Comparison of ENCODE assay signal across 10 mouse cellular contexts in the genomic region with DNA sequence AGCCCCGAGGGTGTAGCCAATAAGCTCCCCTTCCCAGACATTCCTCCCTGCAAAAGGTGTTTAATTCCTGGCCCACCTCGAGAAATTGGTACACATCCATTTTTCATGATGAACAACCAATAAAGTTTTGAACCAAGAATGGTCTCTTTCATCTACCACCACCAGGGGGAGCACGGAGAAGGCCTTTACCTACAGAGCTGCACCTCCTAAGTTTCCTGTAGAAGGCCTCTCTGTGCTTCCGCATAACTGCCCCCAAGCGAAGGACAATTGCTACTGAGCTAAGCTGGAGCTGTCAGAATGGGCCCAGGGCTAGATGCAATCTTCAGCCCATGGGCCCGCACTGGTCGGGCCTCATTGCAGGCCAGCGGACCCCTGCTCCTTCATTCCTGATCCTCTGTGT. TPM values are rescaled to one million over a fixed set of nuclear protein-coding genes. Genes with fewer than 3 reads are reported as not detected.
DNase-seq lines count a peak whose midpoint lies in the region; ATAC-seq and TF ChIP-seq lines count a peak whose summit lies in the region.
"Had no signal": no experiment of that assay in that cellular context is flagged by ENCODE, and none has a peak within 500 bp of the region (broad histone marks: within the 10 kb centered on the region; RNA-seq: fewer than 3 reads in every experiment).

No protein-coding gene starts in this region.

- no peak for TF ChIP-seq EP300 in CH12.LX (IDR thresholded peaks at IDR 0.05; ENCODE audit: low read length)

- in situ Hi-C loops in CH12.LX (cut with MboI; ENCODE audit: low pct_ligation_motif_present, low pct_unique_long_range_greater_than_20kb, low sequenced_read_pairs): loop anchor here (5.0 to 10.0 kb wide), 2 partner anchors 37 to 74 kb away; no protein-coding TSS in a partner anchor

- no peak overlapping the region for H3K4me3 ChIP-seq in hindbrain, embryonic 11.5 days (ENCODE audit: low read depth, low read length)
- H3K4me3 ChIP-seq in hindbrain, embryonic 13.5 days: no peak overlapping the region
- H3K4me3 ChIP-seq in CH12.LX (replicated peaks in 1 of 3; ENCODE audit: low read depth in 2 of 3, low read length in 2 of 3, poor library complexity in 1 of 3): no peak overlapping the region
- no peak overlapping the region for H3K4me3 ChIP-seq in small intestine, adult 2 months (ENCODE audit: low read depth, low read length)
- H3K4me3 ChIP-seq: embryonic facial prominence, embryonic 13.5 days; liver, embryonic 13.5 days had no signal

- ATAC-seq in hindbrain, embryonic 11.5 days (ENCODE audit: low FRiP score): no peak
- no peak for ATAC-seq in hindbrain, embryonic 13.5 days (ENCODE audit: low FRiP score)

- H3K4me1 ChIP-seq in hindbrain, embryonic 11.5 days (replicated peaks; ENCODE audit: control insufficient read depth, insufficient read depth, low read length): no peaks in the 10 kb centered on the region
- H3K4me1 ChIP-seq in hindbrain, embryonic 13.5 days (replicated peaks): no peaks in the 10 kb centered on the region
- peaks cover 0 to 12% of the 10 kb centered on the region in 2 experiments; a peak in 2 of 4 replicates for H3K4me1 ChIP-seq in CH12.LX (ENCODE audit: control insufficient read depth in 1 of 2, insufficient read depth in 2 of 2)
- no peaks in the 10 kb centered on the region for H3K4me1 ChIP-seq in small intestine, adult 2 months (ENCODE audit: control insufficient read depth, insufficient read depth, insufficient read length, low read length)
- H3K4me1 ChIP-seq: embryonic facial prominence, embryonic 13.5 days; liver, embryonic 13.5 days had no signal

- no peak overlapping the region for H3K9ac ChIP-seq in hindbrain, embryonic 11.5 days (ENCODE audit: low read depth, low read length)
- H3K9ac ChIP-seq in hindbrain, embryonic 13.5 days: no peak overlapping the region
- H3K9ac ChIP-seq in CH12.LX (ENCODE audit: insufficient read depth, low read depth): no peak overlapping the region
- H3K9ac ChIP-seq: embryonic facial prominence, embryonic 13.5 days; liver, embryonic 13.5 days had no signal

- no peaks in the 10 kb centered on the region for H3K79me2 ChIP-seq in CH12.LX (replicated peaks; ENCODE audit: control insufficient read depth, extremely low read depth, insufficient read depth, poor library complexity, severe bottlenecking)

- no peak for TF ChIP-seq POLR2A in CH12.LX (IDR thresholded peaks at IDR 0.05; ENCODE audit: low read depth, low read length)
- TF ChIP-seq POLR2A in small intestine, adult 2 months (IDR thresholded peaks at IDR 0.05; ENCODE audit: low read depth, low read length): no peak

- dilution Hi-C loops in CH12.LX (cut with MboI; ENCODE audit: extremely low pct_ligation_motif_present, extremely low pct_unique_long_range_greater_than_20kb, low sequenced_read_pairs): no loop called here

- no peak overlapping the region for H3K27ac ChIP-seq in hindbrain, embryonic 11.5 days (ENCODE audit: low read depth, low read length)
- no peak overlapping the region for H3K27ac ChIP-seq in hindbrain, embryonic 13.5 days
- H3K27ac ChIP-seq in CH12.LX (ENCODE audit: insufficient read depth, low read depth): no peak overlapping the region
- H3K27ac ChIP-seq in small intestine, adult 2 months (ENCODE audit: insufficient read depth, low read depth, low read length): no peak overlapping the region
- H3K27ac ChIP-seq: embryonic facial prominence, embryonic 13.5 days; liver, embryonic 13.5 days had no signal

- H3K27me3 ChIP-seq in hindbrain, embryonic 11.5 days (ENCODE audit: control insufficient read depth, insufficient read depth, low read length): no peaks in the 10 kb centered on the region
- no peaks in the 10 kb centered on the region for H3K27me3 ChIP-seq in hindbrain, embryonic 13.5 days
- H3K27me3 ChIP-seq in CH12.LX (replicated peaks): no peaks in the 10 kb centered on the region
- no peaks in the 10 kb centered on the region; the same call in 1 of the 2 replicates for H3K27me3 ChIP-seq in small intestine, adult 2 months (ENCODE audit: control insufficient read depth, insufficient read depth, low read length)
- H3K27me3 ChIP-seq: embryonic facial prominence, embryonic 13.5 days; liver, embryonic 13.5 days had no signal

- H3K9me3 ChIP-seq in hindbrain, embryonic 11.5 days (ENCODE audit: control insufficient read depth, low read length): no peaks in the 10 kb centered on the region
- H3K9me3 ChIP-seq in hindbrain, embryonic 13.5 days: no peaks in the 10 kb centered on the region
- no peaks in the 10 kb centered on the region for H3K9me3 ChIP-seq in CH12.LX (replicated peaks; ENCODE audit: low read length)
- H3K9me3 ChIP-seq: embryonic facial prominence, embryonic 13.5 days; liver, embryonic 13.5 days had no signal

- 49% methylated on average over 8 of the region's 8 CpGs for WGBS in hindbrain, embryonic 11.5 days
- 48% methylated on average over 8 of the region's 8 CpGs for WGBS in hindbrain, embryonic 13.5 days
- 53% methylated on average over 8 of the region's 8 CpGs for WGBS in small intestine, adult 2 months

- TF ChIP-seq CTCF in CH12.LX (conservative IDR thresholded peaks at IDR 0.05 in 1 of 2, IDR thresholded peaks at IDR 0.05 in 1 of 2; ENCODE audit: low read depth in 2 of 2, low read length in 2 of 2): peak; percentile 67 to 80
- peak; percentile 35; the same call in 1 of the 2 replicates for TF ChIP-seq CTCF in small intestine, adult 2 months (IDR thresholded peaks at IDR 0.05; ENCODE audit: extremely low read depth, insufficient read length, insufficient replicate concordance, low read depth, low read length)

- no peak overlapping the region for H3K4me2 ChIP-seq in hindbrain, embryonic 11.5 days (replicated peaks; ENCODE audit: low read depth, low read length)
- H3K4me2 ChIP-seq in hindbrain, embryonic 13.5 days: no peak overlapping the region
- no peak overlapping the region for H3K4me2 ChIP-seq in CH12.LX (ENCODE audit: insufficient read depth, low read depth, poor library complexity, severe bottlenecking)
- H3K4me2 ChIP-seq: embryonic facial prominence, embryonic 13.5 days; liver, embryonic 13.5 days had no signal

- no peaks in the 10 kb centered on the region for H3K36me3 ChIP-seq in hindbrain, embryonic 11.5 days (ENCODE audit: control insufficient read depth, insufficient read depth, low read length)
- no peaks in the 10 kb centered on the region for H3K36me3 ChIP-seq in hindbrain, embryonic 13.5 days
- no peaks in the 10 kb centered on the region for H3K36me3 ChIP-seq in CH12.LX (replicated peaks in 1 of 2; ENCODE audit: control insufficient read depth in 1 of 2, insufficient read depth in 1 of 2, low read length in 1 of 2)
- H3K36me3 ChIP-seq in small intestine, adult 2 months (ENCODE audit: control insufficient read depth, insufficient read depth, low read length): no peaks in the 10 kb centered on the region
- H3K36me3 ChIP-seq: embryonic facial prominence, embryonic 13.5 days; liver, embryonic 13.5 days had no signal

- peak; percentile 27 for DNase-seq in hindbrain, embryonic 11.5 days (ENCODE audit: low spot score)
- DNase-seq in CH12.LX (ENCODE audit: extremely low read depth) (peak; percentile 78), ZHBTc4 (ENCODE audit: low read depth, low spot score) (peak; percentile 81)
- peak; percentile 32 for DNase-seq in kidney, postnatal 10 days
- no peak for DNase-seq in urinary bladder, postnatal 10 days (ENCODE audit: low spot score)
- DNase-seq in layer of hippocampus, adult 9-10 months (ENCODE audit: low spot score): no peak
- DNase-seq: liver, embryonic 13.5 days had no signal

- peak; percentile 37 for TF ChIP-seq RAD21 in CH12.LX (IDR thresholded peaks at IDR 0.05; ENCODE audit: low read depth, low read length)

TF ChIP-seq in CH12.LX, 34 proteins besides CTCF, POLR2A, EP300 and RAD21:
- TF ChIP-seq ZC3H11A (IDR thresholded peaks at IDR 0.05; ENCODE audit: low read depth, low read length) (no peak), HCFC1 (IDR thresholded peaks at IDR 0.05; ENCODE audit: low read depth, low read length) (peak; percentile 55; the same call in 1 of the 2 replicates), ELF1 (IDR thresholded peaks at IDR 0.05; ENCODE audit: low read depth, low read length) (peak; percentile 62; the same call in 1 of the 2 replicates), SMC3 (IDR thresholded peaks at IDR 0.05; ENCODE audit: low read depth, low read length) (peak; percentile 58)

RNA-seq across cellular contexts. Expression of gene Mat1a, which starts 14.1 kb away (rescaled TPM):
- not detected in 2 replicates for polyA plus RNA-seq in hindbrain, embryonic 11.5 days (2014; fragmentation: Nextera tagmentation; extraction: Ambion mirVana)
- not detected in 2 replicates for polyA plus RNA-seq in hindbrain, embryonic 13.5 days (2015; fragmentation: Nextera tagmentation; extraction: Ambion mirVana)
- total RNA-seq in CH12.LX (2012; rRNA removed) (not detected in 2 replicates), CH12.LX (2014; rRNA removed) (not detected in 2 replicates)
- polyA plus RNA-seq in CH12.LX (2012; ENCODE audit: insufficient read length, low read depth): not detected in 2 replicates
- polyA plus RNA-seq in small intestine, adult 2 months (2012; rRNA removed): 2.5 TPM in 1 of 2 replicates, not detected in the other
- polyA plus RNA-seq: embryonic facial prominence, embryonic 13.5 days had no signal

RNA-seq across cellular contexts. Expression of gene Dydc1, which starts 18.1 kb away (rescaled TPM):
- 0.63 TPM in 1 of 2 replicates, not detected in the other for polyA plus RNA-seq in hindbrain, embryonic 11.5 days (2014; fragmentation: Nextera tagmentation; extraction: Ambion mirVana)
- polyA plus RNA-seq in hindbrain, embryonic 13.5 days (2015; fragmentation: Nextera tagmentation; extraction: Ambion mirVana): 0.22 TPM in 1 of 2 replicates, not detected in the other
- total RNA-seq in CH12.LX (2012; rRNA removed) (not detected in 2 replicates), CH12.LX (2014; rRNA removed) (not detected in 2 replicates)
- not detected in 2 replicates for polyA plus RNA-seq in CH12.LX (2012; ENCODE audit: insufficient read length, low read depth)
- not detected in 2 replicates for polyA plus RNA-seq in small intestine, adult 2 months (2012; rRNA removed)
- polyA plus RNA-seq: embryonic facial prominence, embryonic 13.5 days; liver, embryonic 13.5 days had no signal

RNA-seq across cellular contexts. Expression of gene Dydc2, which starts 21.8 kb away (rescaled TPM):
- polyA plus RNA-seq in hindbrain, embryonic 11.5 days (2014; fragmentation: Nextera tagmentation; extraction: Ambion mirVana): 0.32 and 0.93 TPM in 2 replicates
- 0.66 and 1.1 TPM in 2 replicates for polyA plus RNA-seq in hindbrain, embryonic 13.5 days (2015; fragmentation: Nextera tagmentation; extraction: Ambion mirVana)
- total RNA-seq in CH12.LX (2012; rRNA removed): not detected in 2 replicates
- total RNA-seq in CH12.LX (2014; rRNA removed): 0.32 TPM in 1 of 2 replicates, not detected in the other
- polyA plus RNA-seq in CH12.LX (2012; ENCODE audit: insufficient read length, low read depth): 0.67 TPM in 1 of 2 replicates, not detected in the other
- polyA plus RNA-seq in small intestine, adult 2 months (2012; rRNA removed): not detected in 2 replicates
- polyA plus RNA-seq: embryonic facial prominence, embryonic 13.5 days; liver, embryonic 13.5 days had no signal

RNA-seq across cellular contexts. Expression of gene Sftpa1, which starts 40.8 kb away (rescaled TPM):
- polyA plus RNA-seq in hindbrain, embryonic 11.5 days (2014; fragmentation: Nextera tagmentation; extraction: Ambion mirVana): not detected in 2 replicates
- polyA plus RNA-seq in hindbrain, embryonic 13.5 days (2015; fragmentation: Nextera tagmentation; extraction: Ambion mirVana): not detected in 2 replicates
- not detected in 2 replicates for total RNA-seq in CH12.LX (2012; rRNA removed)
- total RNA-seq in CH12.LX (2014; rRNA removed): not detected in 2 replicates
- polyA plus RNA-seq in CH12.LX (2012; ENCODE audit: insufficient read length, low read depth): not detected in 2 replicates
- not detected in 2 replicates for polyA plus RNA-seq in small intestine, adult 2 months (2012; rRNA removed)
- polyA plus RNA-seq: embryonic facial prominence, embryonic 13.5 days had no signal

Comparison
In these comparisons a context has a peak if more than half of its experiments do, and no peak if none do; other contexts are left out.
1. DNase-seq: peak in hindbrain, embryonic 11.5 days (single experiment), CH12.LX (single experiment), ZHBTc4 (single experiment) and kidney, postnatal 10 days (single experiment); none in urinary bladder, postnatal 10 days (single experiment) and layer of hippocampus, adult 9-10 months (single experiment).